Mouse (Mus musculus) central nervous system, embryonic 11.5 days (tissue): ENCODE results near the gene Pdxdc1. TPM values are rescaled to one million over a fixed set of nuclear protein-coding genes. Genes with fewer than 3 reads are reported as not detected.

Experiments
- polyA plus RNA-seq: library from polyadenylated mRNA; depleted of rRNA; stranded (reverse); fragments of >200 nt; gene quantifications from 2 replicates; pipeline ENCODE4 v1.2.3, GENCODE M21; 2012; rRNA removed

Pdxdc1 gene
- polyA plus RNA-seq, result 59.5 and 68.5 TPM in 2 replicates

DNA sequence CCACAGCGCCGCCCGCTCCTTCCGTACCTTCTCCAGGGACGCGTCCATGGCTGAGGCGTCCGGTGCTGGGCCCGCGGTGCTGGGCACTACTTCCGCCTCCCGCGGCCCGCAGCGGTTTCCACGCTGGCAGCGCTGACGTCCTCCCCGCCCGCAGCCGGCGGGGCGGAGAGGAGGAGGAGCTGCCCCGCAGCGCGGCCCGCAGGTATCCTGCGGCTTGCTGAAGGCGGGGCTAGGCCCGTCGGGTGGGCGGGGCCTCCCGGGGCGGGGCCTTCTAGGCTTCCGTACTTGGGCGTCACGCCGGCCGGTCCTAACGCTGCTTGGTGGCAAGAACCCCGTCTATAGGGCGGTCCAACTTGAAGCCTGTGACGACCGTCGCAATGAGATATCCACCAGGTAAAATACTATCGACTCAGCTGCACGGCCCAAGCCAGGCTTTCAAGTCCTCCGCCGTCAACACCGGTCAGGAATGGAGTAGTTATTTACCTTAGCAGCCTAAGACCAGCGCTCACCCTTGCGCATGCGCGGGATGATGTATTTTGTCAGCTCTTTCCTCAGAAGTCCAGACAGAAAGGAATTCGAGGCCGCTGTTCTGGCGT lies at the start of gene Pdxdc1, which contains the start of gene Mpv17l:
Gene Pdxdc1, minus strand, starts transcription at position 244 of the 596 bp plus-strand sequence.
Gene Mpv17l, plus strand, starts transcription at position 274 of the 596 bp plus-strand sequence.

DNA sequence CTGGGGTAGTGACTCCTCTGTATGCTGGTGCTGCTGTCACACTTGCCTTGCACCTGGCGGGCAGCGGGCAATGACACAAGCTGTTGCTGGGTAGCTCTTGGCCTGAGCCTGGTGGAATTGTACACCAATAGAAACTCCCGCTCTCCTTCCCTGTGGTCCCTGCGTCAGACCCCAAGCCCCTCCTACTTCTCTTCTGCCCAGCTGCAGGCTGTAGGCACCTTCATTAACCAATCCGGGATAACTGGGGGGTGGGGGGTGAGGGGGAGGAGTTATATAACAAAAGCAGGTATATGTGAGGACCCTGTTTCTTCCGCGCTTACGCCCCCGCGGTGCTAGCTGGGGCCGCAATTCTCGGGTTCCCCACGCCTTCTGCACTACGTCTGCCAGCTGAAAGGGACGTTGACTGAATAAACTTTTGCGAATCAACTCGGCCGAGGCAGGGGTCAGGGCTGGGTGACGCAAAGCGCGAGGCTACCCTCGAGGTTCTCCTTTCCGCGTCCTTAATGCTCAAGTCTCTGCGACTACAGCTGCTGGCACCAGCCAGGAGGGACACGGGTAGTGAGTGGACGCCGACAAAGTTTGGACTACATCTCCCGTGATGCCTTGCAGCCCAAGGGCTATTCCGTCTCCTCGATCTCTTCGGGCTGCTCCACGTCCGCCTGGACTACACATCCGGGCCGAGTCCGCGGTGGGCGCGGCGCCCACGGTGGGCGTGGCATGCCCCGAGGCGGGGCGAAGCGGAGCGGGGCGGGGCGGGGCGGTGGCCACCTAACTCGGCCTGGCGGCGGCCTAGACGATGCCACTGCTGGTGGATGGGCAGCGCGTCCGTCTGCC lies 84.2 kb downstream of the Pdxdc1 start, which contains the start of gene Ntan1:
Gene Ntan1, plus strand, starts transcription at position 286 of the 834 bp plus-strand sequence.

Other genes with a start within 250 kb of the Pdxdc1 start
- 21.0 and 23.4 TPM in 2 replicates for gene Parn, start 235.0 kb downstream of the Pdxdc1 start, polyA plus RNA-seq
- gene Bfar, start 231.3 kb downstream of the Pdxdc1 start, polyA plus RNA-seq, result 43.6 and 48.8 TPM in 2 replicates
- gene 3110001I22Rik, start 231.2 kb downstream of the Pdxdc1 start, polyA plus RNA-seq, result 7.1 and 7.2 TPM in 2 replicates
- gene Pla2g10, start 172.1 kb downstream of the Pdxdc1 start, polyA plus RNA-seq, result 0.09 and 0.14 TPM in 2 replicates
- gene Rrn3, start 122.4 kb downstream of the Pdxdc1 start, polyA plus RNA-seq, result 36.6 and 47.3 TPM in 2 replicates
- gene Ntan1, start 84.3 kb downstream of the Pdxdc1 start, polyA plus RNA-seq, result 60.7 and 102 TPM in 2 replicates
- gene Mpv17l, start within 50 bp of the Pdxdc1 start, polyA plus RNA-seq, result 1.6 and 3.1 TPM in 2 replicates
- gene 2900011O08Rik, start 83.5 kb upstream of the Pdxdc1 start, polyA plus RNA-seq, result 13.6 and 17.9 TPM in 2 replicates
- gene Ifitm7, start 83.8 kb upstream of the Pdxdc1 start, polyA plus RNA-seq, result 1.3 and 1.4 TPM in 2 replicates